Mouse (Mus musculus) midbrain, embryonic 10.5 days (tissue): ENCODE data around the gene Osbpl9. TPM values are rescaled to one million over a fixed set of nuclear protein-coding genes. Genes with fewer than 3 reads are reported as not detected.

Experiments
- DNase-seq: peaks from one replicate; pipeline ENCODE4 v3.0.0-alpha.2; 2017; ENCODE audit warnings: low spot score
- H3K27ac ChIP-seq: fragments of 300-500 bp; sonication (generic); replicated peaks from 2 replicates; pipeline ENCODE4 v1.5.1; 2016; ENCODE audit warnings: mild to moderate bottlenecking
- H3K27me3 ChIP-seq: fragments of 300-500 bp; sonication (generic); 2 replicates; pipeline ENCODE4 v1.6.1; 2016; ENCODE audit warnings: low read depth, mild to moderate bottlenecking; ENCODE audit not compliant: poor library complexity, severe bottlenecking
- H3K36me3 ChIP-seq: fragments of 300-500 bp; sonication (generic); 2 replicates; pipeline ENCODE4 v1.6.1; 2016; ENCODE audit warnings: mild to moderate bottlenecking, moderate library complexity
- H3K4me1 ChIP-seq: fragments of 300-500 bp; sonication (generic); 2 replicates; pipeline ENCODE4 v1.6.1; 2016
- H3K4me3 ChIP-seq: fragments of 300-500 bp; sonication (generic); 2 replicates; pipeline ENCODE4 v1.5.1; 2016; ENCODE audit warnings: mild to moderate bottlenecking, moderate library complexity
- H3K9me3 ChIP-seq: fragments of 300-500 bp; sonication (generic); replicated peaks from 2 replicates; pipeline ENCODE4 v1.6.1; 2016; ENCODE audit warnings: mild to moderate bottlenecking
- WGBS: fragments of 180-500 bp; shearing (Covaris S2); methylation state at CpG from one replicate; pipeline ENCODE4 v1.1.7; 2016; 5-methylcytosine and 5-hydroxymethylcytosine counted together
- polyA plus RNA-seq: library from polyadenylated mRNA; unstranded; fragments of >200 nt; fragmentation: Nextera tagmentation; extraction: Ambion mirVana; gene quantifications from 2 replicates; pipeline ENCODE4 v1.2.1, GENCODE M21; 2016

The Osbpl9 gene
- polyA plus RNA-seq, 1 experiment from 2014 or later, result 58.3 TPM

DNA sequence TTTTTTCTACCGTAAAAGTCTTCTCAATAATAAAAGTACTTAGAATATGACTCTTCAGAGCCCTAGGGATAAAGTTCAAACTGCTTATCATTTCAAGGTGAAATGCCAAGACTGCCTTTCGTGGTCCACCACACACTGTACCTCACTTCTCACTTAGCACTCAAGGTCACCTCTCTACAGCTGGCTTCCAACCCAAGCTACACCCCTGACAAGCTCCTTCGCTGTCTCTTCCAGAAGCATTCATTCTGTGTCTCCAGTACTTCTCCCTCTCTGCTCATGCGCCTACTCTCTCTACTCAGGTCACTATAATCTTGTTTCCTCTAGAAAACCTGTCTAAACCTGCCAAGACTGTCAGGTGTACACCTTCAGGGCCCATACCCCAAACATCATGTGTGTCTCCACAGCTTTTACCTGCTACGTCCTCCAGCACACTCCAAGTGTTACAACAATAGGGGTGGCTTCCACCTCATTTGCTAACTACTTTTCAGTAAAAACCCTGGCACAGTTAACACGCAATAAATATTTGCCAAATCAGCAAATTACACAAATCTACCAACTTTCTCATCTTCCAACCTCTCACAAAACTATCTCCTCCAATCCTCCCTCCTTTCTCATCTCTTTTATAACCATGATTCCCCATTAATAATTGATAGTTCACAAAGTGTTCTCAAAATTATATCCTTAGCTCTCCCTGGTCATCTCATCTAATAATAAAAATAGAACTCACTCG is 6.0 kb downstream of the Osbpl9 start:
- 92% methylated on average over 7 of the region's 7 CpGs for WGBS
- Histone ChIP-seq H3K4me3 (no peak overlapping the region), H3K27ac (no peak overlapping the region), H3K9me3 (no peaks in the 10 kb centered on the region), H3K36me3 (no peaks in the 10 kb centered on the region), H3K4me1 (peaks cover 12% of the 10 kb centered on the region), H3K27me3 (no peaks in the 10 kb centered on the region)
- DNase-seq, result no peak

DNA sequence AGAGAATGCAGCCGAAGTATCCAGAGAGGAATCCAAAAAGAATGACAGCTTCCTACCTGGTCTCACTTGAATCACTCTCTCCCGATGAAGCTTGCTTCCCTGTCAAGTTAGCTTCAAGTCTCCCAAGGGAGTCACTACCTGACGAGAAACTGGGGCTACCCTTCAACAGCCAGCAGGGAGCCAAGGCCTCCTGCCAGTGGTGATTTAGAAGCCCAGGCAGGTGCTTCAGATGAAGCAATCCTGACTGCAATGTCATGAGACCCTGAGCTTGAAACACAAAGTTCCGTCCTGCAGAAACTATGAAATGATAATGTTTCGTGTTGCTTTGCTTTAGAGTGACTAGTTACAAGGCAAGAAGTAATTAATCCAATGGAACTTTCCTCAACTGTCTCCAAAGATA is 8.2 kb downstream of the Osbpl9 start:
- no peaks in the 10 kb centered on the region for H3K36me3 ChIP-seq
- peaks cover 8% of the 10 kb centered on the region; the same call in 1 of the 2 replicates for H3K4me1 ChIP-seq
- H3K27me3 ChIP-seq, result no peaks in the 10 kb centered on the region
- H3K4me3 ChIP-seq, result no peak overlapping the region
- 80% methylated on average over 5 of the region's 5 CpGs for WGBS
- no peak for DNase-seq
- no peaks in the 10 kb centered on the region for H3K9me3 ChIP-seq
- no peak overlapping the region for H3K27ac ChIP-seq

DNA sequence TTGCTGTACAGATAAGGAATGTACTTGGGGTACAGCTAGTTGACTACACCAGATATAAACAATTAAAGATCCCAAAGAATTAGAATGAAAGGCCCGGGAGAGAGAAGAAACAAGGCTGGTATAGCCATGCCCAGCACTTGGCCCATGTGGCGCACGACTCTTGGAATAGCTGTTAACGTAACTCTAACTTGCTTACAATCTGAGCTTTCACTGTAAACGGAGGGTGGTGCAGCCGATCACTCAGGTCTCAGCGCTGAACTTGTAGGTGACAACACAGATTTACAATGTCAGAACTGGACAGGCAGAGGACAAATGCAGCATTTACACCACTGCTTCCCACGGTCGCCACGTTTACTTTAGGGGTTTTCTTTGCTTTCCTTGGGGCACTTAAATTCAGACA is 10.5 kb downstream of the Osbpl9 start:
- 83% methylated on average over 10 of the region's 10 CpGs for WGBS
- Histone ChIP-seq H3K9me3 (no peaks in the 10 kb centered on the region), H3K4me1 (peaks cover 8% of the 10 kb centered on the region; the same call in 1 of the 2 replicates), H3K4me3 (no peak overlapping the region), H3K27me3 (no peaks in the 10 kb centered on the region), H3K36me3 (no peaks in the 10 kb centered on the region), H3K27ac (no peak overlapping the region)
- DNase-seq, result no peak

DNA sequence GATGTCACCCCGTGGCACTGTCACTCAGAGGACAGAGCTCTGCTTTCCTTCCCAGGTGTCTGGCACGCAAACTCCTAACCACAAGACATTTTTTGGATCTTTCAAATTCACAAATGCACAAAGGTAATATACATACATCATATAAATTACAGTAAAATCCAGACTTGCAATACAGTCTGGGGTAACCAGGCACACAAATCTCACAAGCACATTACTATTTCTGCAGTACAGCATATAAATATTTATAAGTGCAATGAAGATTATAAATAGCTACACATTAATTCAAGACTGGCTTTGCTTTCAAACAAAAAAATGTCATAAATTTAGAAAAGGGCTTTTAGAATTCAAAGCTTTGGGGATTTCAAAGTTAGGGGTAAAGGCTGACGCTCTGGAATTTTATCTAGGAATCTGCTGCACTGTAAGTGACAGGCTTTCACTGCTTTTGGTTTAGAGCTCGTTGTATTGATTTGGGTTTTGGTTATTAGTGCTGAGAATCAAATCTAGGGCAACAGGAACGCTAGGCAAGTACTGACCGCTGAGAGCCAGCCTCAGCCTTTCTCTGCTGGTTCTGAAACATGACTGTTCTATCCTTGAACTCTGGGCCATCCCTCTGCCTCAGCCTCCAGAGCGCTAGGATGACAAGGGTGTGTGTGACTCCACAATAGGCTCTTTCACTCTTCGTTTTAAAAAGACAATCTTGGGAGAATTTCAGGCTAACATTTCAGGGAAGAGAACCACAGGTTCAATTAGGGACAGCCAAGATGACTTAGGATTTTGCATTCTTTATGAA is 16.3 kb downstream of the Osbpl9 start:
- WGBS, result 93% methylated on average over 8 of the region's 8 CpGs
- Histone ChIP-seq H3K27me3 (no peaks in the 10 kb centered on the region), H3K4me1 (no peaks in the 10 kb centered on the region), H3K9me3 (no peaks in the 10 kb centered on the region), H3K36me3 (no peaks in the 10 kb centered on the region), H3K4me3 (no peak overlapping the region), H3K27ac (no peak overlapping the region)
- no peak for DNase-seq

DNA sequence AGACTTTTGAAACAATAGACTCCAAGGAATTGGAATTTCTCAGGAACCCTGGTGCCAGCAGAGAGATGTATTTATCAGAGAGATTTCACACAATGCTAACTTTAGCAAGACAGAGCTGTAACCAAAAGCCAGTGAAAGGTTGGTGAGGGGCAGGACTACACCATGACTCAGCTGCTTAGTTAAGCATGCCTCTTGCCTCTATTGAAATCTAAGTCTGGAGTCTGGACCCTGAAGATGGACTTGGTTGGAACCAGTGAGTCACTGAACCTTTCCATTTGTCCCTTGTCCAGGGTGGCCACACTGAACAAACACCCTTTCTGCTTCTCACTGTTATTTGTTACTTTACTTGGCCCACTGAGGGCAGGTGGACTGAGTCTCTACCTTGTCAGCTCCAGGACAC is 26.4 kb downstream of the Osbpl9 start:
- Histone ChIP-seq H3K9me3 (no peaks in the 10 kb centered on the region; the same call in 1 of the 2 replicates), H3K36me3 (no peaks in the 10 kb centered on the region), H3K27ac (no peak overlapping the region), H3K27me3 (no peaks in the 10 kb centered on the region), H3K4me3 (no peak overlapping the region), H3K4me1 (peaks cover 12% of the 10 kb centered on the region)
- DNase-seq, result no peak

DNA sequence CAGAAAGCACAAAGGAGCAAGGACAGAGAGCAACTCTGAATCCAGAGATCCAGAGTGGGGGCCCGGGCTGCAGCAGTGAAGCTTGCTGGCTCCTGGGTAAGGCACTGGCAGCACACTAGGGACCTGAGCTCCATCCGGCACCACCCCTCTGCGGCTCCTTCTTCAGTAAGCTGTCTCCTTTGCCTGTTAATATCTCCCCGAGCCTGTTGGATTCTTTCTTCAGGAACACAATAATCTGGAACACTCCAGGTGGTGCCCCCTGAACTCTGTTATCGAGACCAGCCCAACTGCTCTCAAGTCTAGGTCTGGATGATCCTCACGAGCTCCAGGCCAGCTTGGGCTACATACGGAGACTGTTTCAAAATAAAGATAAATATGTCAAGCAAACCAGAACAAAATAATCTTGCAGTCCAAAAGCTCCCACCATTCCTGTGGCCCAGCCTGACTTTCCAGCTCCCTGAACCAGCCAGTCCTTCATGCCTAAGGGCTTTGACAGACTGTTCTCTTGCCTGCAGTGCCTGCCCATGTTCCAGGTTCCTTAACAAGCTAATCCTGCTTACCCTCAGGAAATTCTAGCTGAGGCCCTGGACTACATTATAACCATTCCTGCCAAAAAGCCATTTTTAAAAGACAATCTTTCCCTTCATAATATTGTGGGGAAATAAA is 28.2 kb downstream of the Osbpl9 start:
- Histone ChIP-seq H3K27ac (peak overlapping the region; percentile 70), H3K4me3 (no peak overlapping the region), H3K27me3 (no peaks in the 10 kb centered on the region), H3K36me3 (no peaks in the 10 kb centered on the region), H3K9me3 (no peaks in the 10 kb centered on the region; the same call in 1 of the 2 replicates), H3K4me1 (peaks cover 12% of the 10 kb centered on the region)
- DNase-seq, result peak; percentile 14
- WGBS, result 58% methylated on average over 7 of the region's 7 CpGs

GRCm38 (mm10) chr4:109173369-109173768 is 28.7 kb downstream of the Osbpl9 start:
- Histone ChIP-seq H3K9me3 (no peaks in the 10 kb centered on the region), H3K27me3 (no peaks in the 10 kb centered on the region), H3K4me1 (peaks cover 12% of the 10 kb centered on the region), H3K4me3 (no peak overlapping the region), H3K36me3 (no peaks in the 10 kb centered on the region), H3K27ac (peak overlapping the region; percentile 70)
- WGBS, result 69% methylated on average over 4 of the region's 4 CpGs
- DNase-seq, result no peak

DNA sequence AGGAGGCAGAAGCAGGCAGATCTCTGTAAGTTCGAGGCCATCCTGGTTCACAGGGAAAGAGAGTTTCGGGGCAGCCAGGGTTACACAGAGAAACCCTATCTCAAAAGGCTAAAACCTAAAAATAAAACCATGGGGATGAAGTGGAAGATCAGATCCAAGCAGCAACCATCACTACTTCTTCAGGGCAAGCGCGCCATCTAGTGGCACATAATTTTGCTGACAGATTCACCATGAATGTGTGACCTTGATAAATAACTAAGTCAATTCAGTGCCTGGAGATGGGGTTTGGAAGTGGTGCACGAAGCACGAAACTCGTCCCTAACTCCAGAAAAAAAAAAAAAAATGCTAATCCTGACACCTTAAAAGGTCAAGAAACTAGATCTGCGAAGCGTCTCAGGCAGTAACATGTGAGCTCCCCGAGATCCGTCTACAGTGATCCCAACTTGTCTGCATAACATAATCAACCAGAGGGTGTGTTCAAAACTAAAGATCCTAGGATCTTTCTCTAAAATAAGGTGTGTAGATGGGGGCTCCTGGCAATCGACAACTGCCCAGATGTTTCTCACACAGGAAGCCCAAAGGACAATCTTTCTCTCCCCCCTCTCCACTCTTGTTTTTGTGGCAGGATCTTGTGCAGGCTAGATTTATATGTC is 36.4 kb downstream of the Osbpl9 start:
- H3K9me3 ChIP-seq, result no peaks in the 10 kb centered on the region
- WGBS, result 36% methylated on average over 12 of the region's 12 CpGs
- H3K27me3 ChIP-seq, result no peaks in the 10 kb centered on the region
- no peaks in the 10 kb centered on the region for H3K36me3 ChIP-seq
- H3K27ac ChIP-seq, result no peak overlapping the region
- no peak overlapping the region for H3K4me3 ChIP-seq
- peak; percentile 70 for DNase-seq
- no peaks in the 10 kb centered on the region for H3K4me1 ChIP-seq

DNA sequence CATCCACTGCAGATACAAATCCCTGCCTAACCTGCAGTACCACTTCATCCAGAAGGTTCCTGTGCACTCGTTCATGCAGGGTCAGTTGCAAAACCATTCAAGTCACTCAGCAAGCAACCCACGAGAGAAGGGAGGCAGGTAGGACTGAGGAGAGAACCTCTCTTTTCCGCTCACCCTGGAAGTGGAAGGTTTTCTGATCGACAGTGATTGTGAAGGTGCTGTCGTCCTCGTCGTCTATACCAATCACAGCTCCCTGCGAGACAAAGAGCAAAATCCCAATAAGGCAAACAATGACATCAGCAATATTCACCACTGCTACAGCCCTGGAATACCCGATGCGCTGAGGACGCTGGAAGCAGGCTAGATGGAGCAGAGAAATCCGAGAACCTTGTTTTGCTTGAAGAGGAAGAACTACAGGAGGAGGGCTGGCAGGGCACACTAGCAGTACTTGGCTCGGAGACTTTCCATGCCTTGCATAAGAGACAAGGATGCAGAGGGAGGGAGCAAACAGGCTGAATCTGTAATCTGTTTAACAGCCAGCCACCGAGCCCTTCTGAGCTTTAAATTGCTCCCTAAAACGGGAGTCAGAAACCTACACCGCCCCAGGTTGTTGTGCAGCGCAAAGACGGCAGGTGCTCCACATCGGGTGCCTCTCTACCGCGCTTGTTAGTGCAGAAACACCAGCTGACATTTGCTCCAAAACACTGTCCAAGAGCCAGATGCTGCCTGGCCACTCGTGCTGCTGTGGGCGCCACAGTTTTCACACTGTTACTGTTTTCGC is 45.4 kb downstream of the Osbpl9 start:
- Histone ChIP-seq H3K27ac (peak overlapping the region; percentile 33), H3K9me3 (no peaks in the 10 kb centered on the region), H3K36me3 (no peaks in the 10 kb centered on the region), H3K4me1 (peaks cover 14% of the 10 kb centered on the region), H3K27me3 (no peaks in the 10 kb centered on the region), H3K4me3 (no peak overlapping the region)
- DNase-seq, result peak; percentile 14
- WGBS, result 45% methylated on average over 24 of the region's 24 CpGs

- no peak for DNase-seq
- H3K27me3 ChIP-seq, result no peaks in the 10 kb centered on the region
- WGBS, result 86% methylated on average over 6 of the region's 6 CpGs
- H3K9me3 ChIP-seq, result no peaks in the 10 kb centered on the region
- peak overlapping the region; percentile 33 for H3K27ac ChIP-seq
- H3K36me3 ChIP-seq, result no peaks in the 10 kb centered on the region
- H3K4me3 ChIP-seq, result no peak overlapping the region
- H3K4me1 ChIP-seq, result peaks cover 14% of the 10 kb centered on the region
Measured at GRCm38 (mm10) chr4:109156073-109156472, 46.0 kb downstream of the Osbpl9 start.

DNA sequence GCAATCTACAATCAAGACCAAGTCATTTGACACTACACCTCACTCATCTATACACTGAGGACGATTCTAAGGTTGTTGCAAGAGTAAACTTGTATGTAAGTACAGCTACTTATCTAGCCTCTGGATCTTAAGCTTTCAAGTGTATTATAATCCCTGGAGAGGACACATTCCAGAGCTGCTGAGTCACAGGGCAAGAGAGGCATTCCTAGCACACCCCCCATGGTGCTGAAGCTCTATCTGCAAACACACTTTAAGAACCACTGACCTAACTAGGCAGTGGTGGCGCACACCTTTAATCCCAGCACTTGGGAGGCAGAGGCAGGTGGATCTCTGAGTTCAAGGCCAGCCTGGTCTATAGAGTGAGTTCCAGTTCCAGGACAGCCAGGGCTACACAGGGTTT is 51.9 kb downstream of the Osbpl9 start:
- DNase-seq, result no peak
- Histone ChIP-seq H3K27me3 (no peaks in the 10 kb centered on the region), H3K4me1 (0 out of 2 replicates have a peak, but pooled peaks cover 2% of the 10 kb centered on the region), H3K4me3 (no peak overlapping the region), H3K9me3 (no peaks in the 10 kb centered on the region), H3K27ac (no peak overlapping the region), H3K36me3 (no peaks in the 10 kb centered on the region)
- 83% methylated on average over 2 of the region's 2 CpGs for WGBS

GRCm38 (mm10) chr4:109149411-109149810 is 52.7 kb downstream of the Osbpl9 start:
- 94% methylated on average over 2 of the region's 2 CpGs for WGBS
- Histone ChIP-seq H3K27me3 (no peaks in the 10 kb centered on the region), H3K36me3 (no peaks in the 10 kb centered on the region), H3K9me3 (no peaks in the 10 kb centered on the region), H3K4me1 (no peaks in the 10 kb centered on the region), H3K27ac (no peak overlapping the region), H3K4me3 (no peak overlapping the region)
- no peak for DNase-seq
